Mouse (Mus musculus) liver, adult (tissue): ENCODE measurements around the gene Zfp207.

Experiments
- GATA4 ChIP-seq: IDR thresholded peaks from 2 replicates; pipeline ENCODE4 v1.6.1; 2014; ENCODE audit warnings: mild to moderate bottlenecking, low read length; ENCODE audit not compliant: insufficient replicate concordance

Gene Zfp207

GRCm38 (mm10) chr11:80391407-80392120 lies 8.5 kb downstream of the Zfp207 start:
- no peak for TF ChIP-seq GATA4

GRCm38 (mm10) chr11:80395930-80396329 lies 12.9 kb downstream of the Zfp207 start:
- no peak for TF ChIP-seq GATA4

GRCm38 (mm10) chr11:80396617-80397016 lies 13.5 kb downstream of the Zfp207 start:
- no peak for TF ChIP-seq GATA4

- no peak for TF ChIP-seq GATA4
Observed at GRCm38 (mm10) chr11:80410377-80410776, 27.3 kb downstream of the Zfp207 start.

- no peak for TF ChIP-seq GATA4
Observed at GRCm38 (mm10) chr11:80417085-80417484, 34.0 kb downstream of the Zfp207 start.

GRCm38 (mm10) chr11:80419743-80420142 lies 36.7 kb downstream of the Zfp207 start:
- no peak for TF ChIP-seq GATA4

- no peak for TF ChIP-seq GATA4
Observed at GRCm38 (mm10) chr11:80420202-80420984, 37.3 kb downstream of the Zfp207 start.

GRCm38 (mm10) chr11:80421421-80422047 lies 38.5 kb downstream of the Zfp207 start:
- TF ChIP-seq GATA4: no peak

GRCm38 (mm10) chr11:80424691-80425090 lies 41.6 kb downstream of the Zfp207 start:
- TF ChIP-seq GATA4: no peak

GRCm38 (mm10) chr11:80425247-80425778 lies 42.2 kb downstream of the Zfp207 start:
- TF ChIP-seq GATA4: no peak

GRCm38 (mm10) chr11:80428381-80429008 lies 45.4 kb downstream of the Zfp207 start, which contains the start of gene Psmd11:
Gene Psmd11 (plus strand): TSS chr11:80428615.
- TF ChIP-seq GATA4: no peak

GRCm38 (mm10) chr11:80429009-80429475 lies 46.0 kb downstream of the Zfp207 start:
- TF ChIP-seq GATA4: no peak; the same call in 1 of the 2 replicates

GRCm38 (mm10) chr11:80429500-80430166 lies 46.6 kb downstream of the Zfp207 start:
- TF ChIP-seq GATA4: no peak

GRCm38 (mm10) chr11:80430366-80430910 lies 47.4 kb downstream of the Zfp207 start:
- no peak for TF ChIP-seq GATA4
